Mouse (Mus musculus) spleen, adult 18-20 months (tissue): Measurements from ENCODE around the gene Olfr77.

Experiments used
- DNase-seq, 2 experiments: peaks; one replicate each; pipeline ENCODE4 v3.0.0; 2022; ENCODE audit warnings: mixed read lengths in 2 of 2

Gene Olfr77

GRCm38 (mm10) chr9:19916565-19916964 lies at the start of gene Olfr77:
Gene Olfr77 (plus strand): TSS chr9:19916865.
- DNase-seq = no peak

- no peak for DNase-seq
Observed at GRCm38 (mm10) chr9:19887904-19888303, 28.8 kb upstream of the Olfr77 start, which contains the start of gene Olfr862. Gene Olfr862 (minus strand): TSS chr9:19888004.

- no peak for DNase-seq
Observed at GRCm38 (mm10) chr9:19911170-19911569, 5.5 kb upstream of the Olfr77 start.
